Mouse (Mus musculus) ovary, postnatal 10 days (tissue): ENCODE results near the gene Alkbh6.

Source experiments
- DNase-seq: peaks from one replicate; pipeline ENCODE4 v3.0.0; 2022; ENCODE audit warnings: low spot score

Alkbh6 gene

GRCm38 (mm10) chr7:30328379-30328778 is 19.9 kb downstream of the Alkbh6 start:
- no peak for DNase-seq

GRCm38 (mm10) chr7:30331887-30332286 is 23.4 kb downstream of the Alkbh6 start:
- no peak for DNase-seq

- DNase-seq, result no peak
Observed at GRCm38 (mm10) chr7:30332622-30333259, 24.2 kb downstream of the Alkbh6 start.

GRCm38 (mm10) chr7:30333436-30333835 is 24.9 kb downstream of the Alkbh6 start:
- DNase-seq, result no peak

- no peak for DNase-seq
Observed at GRCm38 (mm10) chr7:30334563-30334962, 26.0 kb downstream of the Alkbh6 start.

- DNase-seq, result no peak
Observed at GRCm38 (mm10) chr7:30335688-30336087, 27.2 kb downstream of the Alkbh6 start.

GRCm38 (mm10) chr7:30336384-30336783 is 27.9 kb downstream of the Alkbh6 start:
- DNase-seq, result peak; percentile 58

GRCm38 (mm10) chr7:30339432-30340109 is 31.1 kb downstream of the Alkbh6 start:
- no peak for DNase-seq

- peak; percentile 60 for DNase-seq
Observed at GRCm38 (mm10) chr7:30346635-30347379, 38.3 kb downstream of the Alkbh6 start.

GRCm38 (mm10) chr7:30347828-30348227 is 39.3 kb downstream of the Alkbh6 start:
- DNase-seq, result no peak

- DNase-seq, result peak; percentile 38
Observed at GRCm38 (mm10) chr7:30353279-30353822, 44.8 kb downstream of the Alkbh6 start.

GRCm38 (mm10) chr7:30354059-30354458 is 45.5 kb downstream of the Alkbh6 start:
- DNase-seq, result no peak

GRCm38 (mm10) chr7:30358378-30359186 is 50.1 kb downstream of the Alkbh6 start:
- DNase-seq, result no peak

GRCm38 (mm10) chr7:30359276-30359865 is 50.9 kb downstream of the Alkbh6 start:
- DNase-seq, result no peak

GRCm38 (mm10) chr7:30360028-30360427 is 51.5 kb downstream of the Alkbh6 start:
- DNase-seq, result no peak

GRCm38 (mm10) chr7:30362652-30363343 is 54.3 kb downstream of the Alkbh6 start, which contains the start of gene Lrfn3:
TSS of gene Lrfn3 (minus strand) at chr7:30362772.
- no peak for DNase-seq

GRCm38 (mm10) chr7:30363344-30363738 is 54.8 kb downstream of the Alkbh6 start:
- no peak for DNase-seq
